Mouse (Mus musculus) 416B (cell line): ENCODE data around the gene Crcp.
A peak's percentile ranks its signal among the peaks of the same experiment; 100 is the strongest.

Experiments
- DNase-seq: peaks from one replicate; pipeline ENCODE4 v3.0.0; 2011; ENCODE audit warnings: low read depth

The Crcp gene

GRCm38 (mm10) chr5:130023767-130024539 is 5.1 kb upstream of the Crcp start:
- DNase-seq: peak; percentile 98

- DNase-seq: no peak
These were observed 2.0 kb upstream of the Crcp start for GRCm38 (mm10) chr5:130027134-130027533.

GRCm38 (mm10) chr5:130027696-130028095 is 1.4 kb upstream of the Crcp start:
- no peak for DNase-seq

- peak; percentile 30 for DNase-seq
These were observed 2.6 kb downstream of the Crcp start for GRCm38 (mm10) chr5:130031410-130032390.

GRCm38 (mm10) chr5:130033869-130034268 is 4.8 kb downstream of the Crcp start:
- DNase-seq: no peak

GRCm38 (mm10) chr5:130036300-130036699 is 7.2 kb downstream of the Crcp start:
- peak; percentile 19 for DNase-seq

GRCm38 (mm10) chr5:130037752-130038455 is 8.8 kb downstream of the Crcp start:
- peak; percentile 62 for DNase-seq

GRCm38 (mm10) chr5:130040797-130041196 is 11.7 kb downstream of the Crcp start:
- DNase-seq: no peak

- DNase-seq: no peak
These were observed 12.2 kb downstream of the Crcp start for GRCm38 (mm10) chr5:130041262-130041661.

- no peak for DNase-seq
These were observed 14.7 kb downstream of the Crcp start for GRCm38 (mm10) chr5:130043741-130044140.

- peak; percentile 61 for DNase-seq
These were observed 15.2 kb downstream of the Crcp start for GRCm38 (mm10) chr5:130044201-130044695.

GRCm38 (mm10) chr5:130046100-130046499 is 17.0 kb downstream of the Crcp start:
- no peak for DNase-seq

GRCm38 (mm10) chr5:130046589-130046988 is 17.5 kb downstream of the Crcp start:
- no peak for DNase-seq

GRCm38 (mm10) chr5:130047013-130047412 is 17.9 kb downstream of the Crcp start:
- DNase-seq: no peak

- DNase-seq: no peak
These were observed 19.9 kb downstream of the Crcp start for GRCm38 (mm10) chr5:130048786-130049520.

GRCm38 (mm10) chr5:130050416-130050815 is 21.3 kb downstream of the Crcp start:
- no peak for DNase-seq

GRCm38 (mm10) chr5:130051073-130051860 is 22.2 kb downstream of the Crcp start:
- no peak for DNase-seq

GRCm38 (mm10) chr5:130052510-130052909 is 23.4 kb downstream of the Crcp start:
- DNase-seq: no peak

GRCm38 (mm10) chr5:130052955-130053354 is 23.9 kb downstream of the Crcp start:
- DNase-seq: no peak

GRCm38 (mm10) chr5:130055688-130056087 is 26.6 kb downstream of the Crcp start:
- no peak for DNase-seq
